Mouse (Mus musculus): ENCODE measurements around the gene Sirpb1b.

DNA sequence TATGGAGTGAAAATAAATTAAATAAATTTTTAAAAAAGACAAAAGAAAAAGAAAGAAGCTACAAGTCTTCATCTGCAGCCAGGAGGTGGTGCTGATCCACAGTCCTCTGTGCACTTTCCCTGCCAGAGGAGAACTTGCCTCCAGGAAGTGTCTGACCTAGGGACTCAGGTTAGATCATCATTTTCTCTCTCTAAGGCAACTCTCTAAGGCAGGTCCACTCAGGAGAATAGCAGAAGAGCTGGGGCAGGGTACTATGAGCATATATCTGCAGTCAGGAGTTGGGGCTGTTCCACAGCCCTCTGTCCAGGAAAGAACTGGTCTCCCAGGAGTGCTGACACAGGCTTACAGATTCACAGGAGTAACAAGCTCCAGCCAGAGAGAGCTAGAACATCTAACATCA, 46.3 kb downstream of the Sirpb1b start:
- TF ChIP-seq CTCF (IDR thresholded peaks at IDR 0.05; ENCODE audit: borderline replicate concordance, control insufficient read depth, extremely low read depth, insufficient read depth, low read length, poor library complexity) = no peak
- no peak for TF ChIP-seq POLR2A (IDR thresholded peaks at IDR 0.05; ENCODE audit: control insufficient read depth, extremely low read depth, insufficient read depth, low read length, poor library complexity)
